Mouse (Mus musculus) CD4-positive, CD25-positive, alpha-beta regulatory T cell, adult 4 months (primary cell): ENCODE measurements at regions not wholly inside any gene's neighbourhood (a gene's known extent, or its start where the extent isn't known, plus 50 kb on each side); places are given as distances from the start of the nearest gene placed in this dataset.
"Not testable (repeated sequence)": the region's sequence is repeated elsewhere in the genome, so short reads cannot be mapped to it uniquely, and the experiment has no call there.

Source experiments
- ATAC-seq: one replicate; pipeline ENCODE4 v1.8.0; 2017

DNA sequence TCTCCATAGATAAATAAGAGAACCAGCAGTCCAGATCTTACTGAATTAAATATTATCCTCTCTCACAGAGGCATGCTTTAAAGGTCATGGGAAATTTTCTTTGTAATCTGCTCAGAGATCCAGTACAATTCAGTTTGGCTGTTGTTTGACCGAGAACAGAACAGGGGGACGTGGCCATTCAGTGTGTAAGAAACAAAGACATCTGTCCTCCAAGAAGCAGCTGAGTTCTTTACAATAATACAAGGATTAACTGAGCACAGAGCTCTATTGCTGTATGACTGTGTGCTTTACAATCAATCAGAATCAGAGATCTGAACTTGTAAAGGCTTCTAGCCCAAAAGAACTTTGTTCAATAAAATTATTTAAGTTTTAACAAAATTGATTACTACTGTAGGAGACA, 287.6 kb upstream of the Cntn5 start:
- no peak for ATAC-seq

- ATAC-seq = no peak
Measured at GRCm38 (mm10) chr9:11145799-11146198, 241.2 kb upstream of the Cntn5 start.

DNA sequence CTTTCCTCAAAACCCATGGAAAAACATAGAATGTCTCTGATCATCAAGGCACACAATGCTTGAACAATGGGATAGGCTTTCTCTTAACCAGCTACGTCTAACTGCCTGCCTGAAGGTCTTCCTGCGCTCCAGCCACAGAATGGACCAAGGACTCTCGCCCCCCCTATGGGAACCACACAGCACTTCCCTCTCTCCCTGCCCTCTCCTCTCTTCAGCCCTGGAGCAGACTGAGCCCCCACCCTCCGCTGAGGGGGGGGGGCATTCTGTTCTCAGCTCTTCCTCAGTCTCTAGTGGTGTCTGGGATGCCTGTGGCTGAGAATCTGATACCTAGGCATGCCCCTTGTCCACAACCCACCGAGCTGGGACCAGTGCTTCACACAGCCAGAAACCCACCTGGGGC, 222.3 kb upstream of the Cntn5 start:
- ATAC-seq = no peak

GRCm38 (mm10) chr9:11119153-11119552, 214.6 kb upstream of the Cntn5 start:
- ATAC-seq = no peak

DNA sequence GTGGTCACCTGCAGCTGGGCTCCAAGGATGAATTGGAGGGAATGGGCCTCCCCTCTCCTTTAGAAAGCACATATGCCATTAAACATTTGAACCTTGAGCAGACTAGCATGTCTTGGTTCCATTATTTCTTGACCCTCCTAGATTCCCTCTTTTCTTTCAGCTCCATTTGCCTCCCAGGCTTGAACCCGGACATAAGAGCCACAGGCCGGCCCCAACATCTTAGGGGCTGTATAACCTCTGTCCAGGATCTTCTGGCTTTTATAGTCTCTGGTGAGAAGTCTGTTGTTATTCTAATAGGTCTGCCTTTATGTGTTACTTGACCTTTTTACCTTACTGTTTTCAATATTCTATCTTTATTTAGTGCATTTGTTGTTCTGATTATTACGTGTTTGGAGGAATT, 203.3 kb upstream of the Cntn5 start:
- not testable (repeated sequence) for ATAC-seq

- not testable (repeated sequence) for ATAC-seq
Measured at GRCm38 (mm10) chr9:11107212-11107611, 202.6 kb upstream of the Cntn5 start.

- ATAC-seq = no peak
Measured at GRCm38 (mm10) chr9:11106268-11106667, 201.7 kb upstream of the Cntn5 start.

GRCm38 (mm10) chr9:11103448-11103847, 198.9 kb upstream of the Cntn5 start:
- ATAC-seq = no peak

DNA sequence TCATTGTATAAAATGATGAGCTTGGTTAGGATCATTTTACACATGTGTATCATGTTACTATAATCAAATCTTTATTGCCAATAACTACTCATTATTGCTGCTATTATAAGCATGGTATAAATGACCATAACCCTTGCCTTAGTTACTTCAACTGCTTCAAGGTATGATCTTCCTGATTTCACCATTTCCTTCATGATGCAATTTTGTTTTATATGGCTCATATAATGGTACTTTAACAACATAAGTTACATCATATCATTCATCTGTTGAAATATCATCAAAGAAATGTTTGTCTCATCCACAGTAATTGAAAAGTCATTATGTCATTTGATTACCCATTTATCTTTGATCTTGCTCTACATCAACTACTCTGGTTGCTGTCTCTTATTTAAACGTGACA, 188.3 kb upstream of the Cntn5 start:
- ATAC-seq = no peak

DNA sequence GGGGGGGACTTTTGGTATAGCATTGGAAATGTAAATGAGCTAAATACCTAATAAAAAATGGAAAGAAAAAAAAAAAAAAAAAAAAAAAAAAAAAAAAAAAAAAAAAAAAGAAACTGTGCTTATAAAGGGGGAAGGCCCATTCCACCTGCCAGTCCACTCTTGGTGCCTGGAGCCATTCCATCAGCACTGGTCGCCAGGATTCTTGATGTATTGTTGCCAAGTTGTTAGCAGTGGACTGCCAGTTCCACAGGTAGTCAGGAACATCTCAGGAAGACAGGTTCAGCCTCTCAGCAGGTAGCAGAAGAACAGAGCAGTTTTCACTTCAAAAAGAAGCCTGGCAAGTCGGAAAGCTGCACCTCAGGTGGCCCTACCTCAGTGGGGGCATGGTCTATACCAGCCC, 162.6 kb upstream of the Cntn5 start:
- ATAC-seq = not testable (repeated sequence)

GRCm38 (mm10) chr9:11062856-11063255, 158.3 kb upstream of the Cntn5 start:
- ATAC-seq = no peak
